Mouse (Mus musculus) kidney, embryonic 14.5 days (tissue): Measurements from ENCODE around the gene Jmjd1c. TPM values are rescaled to one million over a fixed set of nuclear protein-coding genes. Genes with fewer than 3 reads are reported as not detected.

Experiments
- ATAC-seq: fragments of 200-750 bp; cut with Nextera tagmentation; 2 replicates; pipeline ENCODE4 v1.8.0; 2017; ENCODE audit warnings: moderate number of reproducible peaks, mild to moderate bottlenecking, moderate TSS enrichment, moderate library complexity; ENCODE audit not compliant: low FRiP score, low TSS enrichment
- H3K27ac ChIP-seq: fragments of 300-500 bp; sonication (generic); 2 replicates; pipeline ENCODE4 v1.5.1; 2014; ENCODE audit warnings: low read depth, mild to moderate bottlenecking, low read length, moderate library complexity, mixed read lengths
- H3K27me3 ChIP-seq: fragments of 300-500 bp; sonication (generic); 2 replicates; pipeline ENCODE4 v1.6.1; 2014; ENCODE audit warnings: mild to moderate bottlenecking, low read length; ENCODE audit not compliant: control insufficient read depth, insufficient read depth
- H3K36me3 ChIP-seq: fragments of 300-500 bp; sonication (generic); 2 replicates; pipeline ENCODE4 v1.6.1; 2014; ENCODE audit warnings: low read length, mixed read lengths; ENCODE audit not compliant: control insufficient read depth, insufficient read depth
- H3K4me1 ChIP-seq: fragments of 300-500 bp; sonication (generic); 2 replicates; pipeline ENCODE4 v1.6.1; 2014; ENCODE audit warnings: low read length, mixed read lengths; ENCODE audit not compliant: control insufficient read depth, insufficient read depth
- H3K4me2 ChIP-seq: fragments of 300-500 bp; sonication (generic); replicated peaks from 2 replicates; pipeline ENCODE4 v1.6.1; 2014; ENCODE audit warnings: low read depth, mild to moderate bottlenecking, low read length
- H3K4me3 ChIP-seq: fragments of 300-500 bp; sonication (generic); 2 replicates; pipeline ENCODE4 v1.5.1; 2014; ENCODE audit warnings: mild to moderate bottlenecking, low read length
- H3K9ac ChIP-seq: fragments of 300-500 bp; sonication (generic); 2 replicates; pipeline ENCODE4 v1.6.1; 2014; ENCODE audit warnings: low read depth, mild to moderate bottlenecking, low read length, moderate library complexity
- H3K9me3 ChIP-seq: fragments of 300-500 bp; sonication (generic); 2 replicates; pipeline ENCODE4 v1.6.1; 2016; ENCODE audit warnings: low read length; ENCODE audit not compliant: control insufficient read depth
- WGBS: fragments of 180-500 bp; shearing (Covaris S2); extraction: QIAGEN DNeasy Blood & Tissue Kit; methylation state at CpG from one replicate; pipeline ENCODE4 v1.1.7; 2014; 5-methylcytosine and 5-hydroxymethylcytosine counted together
- polyA plus RNA-seq: library from polyadenylated mRNA; unstranded; fragments of >200 nt; fragmentation: Nextera tagmentation; extraction: Ambion mirVana; gene quantifications from 2 replicates; pipeline ENCODE4 v1.2.1, GENCODE M21; 2014

The Jmjd1c gene
- polyA plus RNA-seq, 1 experiment from 2014 or later, result 51.1 TPM

- Histone ChIP-seq H3K4me1 (no peaks in the 10 kb centered on the region), H3K27ac (no peak overlapping the region), H3K9me3 (no peaks in the 10 kb centered on the region), H3K27me3 (no peaks in the 10 kb centered on the region), H3K4me2 (no peak overlapping the region), H3K9ac (no peak overlapping the region), H3K36me3 (no peaks in the 10 kb centered on the region), H3K4me3 (no peak overlapping the region)
- ATAC-seq, result no peak
- WGBS, result 72% methylated on average over 4 of the region's 4 CpGs
Measured at GRCm38 (mm10) chr10:67209916-67210675, 114.2 kb downstream of the Jmjd1c start.

GRCm38 (mm10) chr10:67212031-67212430, 116.1 kb downstream of the Jmjd1c start:
- Histone ChIP-seq H3K27ac (no peak overlapping the region), H3K4me1 (no peaks in the 10 kb centered on the region), H3K27me3 (no peaks in the 10 kb centered on the region), H3K9me3 (no peaks in the 10 kb centered on the region), H3K36me3 (no peaks in the 10 kb centered on the region), H3K4me2 (no peak overlapping the region), H3K4me3 (no peak overlapping the region), H3K9ac (no peak overlapping the region)
- 0 out of 2 replicates have a peak, but pooled peaks have one; percentile 43 for ATAC-seq
- 77% methylated on average over 5 of the region's 5 CpGs for WGBS

- no peaks in the 10 kb centered on the region for H3K9me3 ChIP-seq
- H3K4me3 ChIP-seq, result no peak overlapping the region
- no peak overlapping the region for H3K4me2 ChIP-seq
- no peaks in the 10 kb centered on the region for H3K27me3 ChIP-seq
- H3K27ac ChIP-seq, result no peak overlapping the region
- peaks cover 3% of the 10 kb centered on the region; the same call in 1 of the 2 replicates for H3K36me3 ChIP-seq
- no peak for ATAC-seq
- no peak overlapping the region for H3K9ac ChIP-seq
- 57% methylated on average over 1 of the region's 1 CpGs for WGBS
- H3K4me1 ChIP-seq, result no peaks in the 10 kb centered on the region
Measured at GRCm38 (mm10) chr10:67213720-67214119, 117.8 kb downstream of the Jmjd1c start.

- 84% methylated on average over 4 of the region's 4 CpGs for WGBS
- no peak overlapping the region for H3K4me3 ChIP-seq
- H3K27ac ChIP-seq, result no peak overlapping the region
- no peak overlapping the region for H3K4me2 ChIP-seq
- no peak overlapping the region for H3K9ac ChIP-seq
- H3K36me3 ChIP-seq, result peaks cover 16% of the 10 kb centered on the region
- H3K9me3 ChIP-seq, result no peaks in the 10 kb centered on the region
- no peaks in the 10 kb centered on the region for H3K4me1 ChIP-seq
- no peak for ATAC-seq
- no peaks in the 10 kb centered on the region for H3K27me3 ChIP-seq
Measured at GRCm38 (mm10) chr10:67215133-67215532, 119.2 kb downstream of the Jmjd1c start.

GRCm38 (mm10) chr10:67216872-67217271, 120.9 kb downstream of the Jmjd1c start:
- 80% methylated on average over 3 of the region's 3 CpGs for WGBS
- no peaks in the 10 kb centered on the region for H3K9me3 ChIP-seq
- H3K9ac ChIP-seq, result no peak overlapping the region
- H3K4me1 ChIP-seq, result no peaks in the 10 kb centered on the region
- no peak for ATAC-seq
- no peak overlapping the region for H3K4me2 ChIP-seq
- H3K4me3 ChIP-seq, result no peak overlapping the region
- H3K27ac ChIP-seq, result no peak overlapping the region
- peaks cover 20% of the 10 kb centered on the region for H3K36me3 ChIP-seq
- H3K27me3 ChIP-seq, result no peaks in the 10 kb centered on the region

- Histone ChIP-seq H3K4me2 (no peak overlapping the region), H3K9ac (no peak overlapping the region), H3K27ac (no peak overlapping the region), H3K36me3 (peaks cover 23% of the 10 kb centered on the region), H3K27me3 (no peaks in the 10 kb centered on the region), H3K9me3 (no peaks in the 10 kb centered on the region), H3K4me3 (no peak overlapping the region), H3K4me1 (no peaks in the 10 kb centered on the region)
- 89% methylated on average over 18 of the region's 18 CpGs for WGBS
- ATAC-seq, result no peak
Measured at GRCm38 (mm10) chr10:67218873-67219565, 123.1 kb downstream of the Jmjd1c start.

GRCm38 (mm10) chr10:67220251-67220650, 124.3 kb downstream of the Jmjd1c start:
- WGBS, result 93% methylated on average over 4 of the region's 4 CpGs
- Histone ChIP-seq H3K9me3 (no peaks in the 10 kb centered on the region), H3K4me2 (no peak overlapping the region), H3K4me1 (no peaks in the 10 kb centered on the region), H3K4me3 (no peak overlapping the region), H3K36me3 (peaks cover 31% of the 10 kb centered on the region), H3K9ac (no peak overlapping the region), H3K27me3 (no peaks in the 10 kb centered on the region), H3K27ac (no peak overlapping the region)
- ATAC-seq, result no peak

- ATAC-seq, result no peak
- Histone ChIP-seq H3K27ac (no peak overlapping the region), H3K4me1 (no peaks in the 10 kb centered on the region), H3K4me2 (no peak overlapping the region), H3K36me3 (peaks cover 41% of the 10 kb centered on the region), H3K27me3 (no peaks in the 10 kb centered on the region), H3K9ac (no peak overlapping the region), H3K9me3 (no peaks in the 10 kb centered on the region), H3K4me3 (no peak overlapping the region)
- 37% methylated on average over 5 of the region's 5 CpGs for WGBS
Measured at GRCm38 (mm10) chr10:67221284-67221683, 125.4 kb downstream of the Jmjd1c start.

GRCm38 (mm10) chr10:67223942-67224341, 128.0 kb downstream of the Jmjd1c start:
- Histone ChIP-seq H3K36me3 (peaks cover 49% of the 10 kb centered on the region), H3K9ac (no peak overlapping the region), H3K27ac (no peak overlapping the region), H3K4me3 (no peak overlapping the region), H3K27me3 (no peaks in the 10 kb centered on the region), H3K4me2 (no peak overlapping the region), H3K9me3 (no peaks in the 10 kb centered on the region), H3K4me1 (no peaks in the 10 kb centered on the region)
- 67% methylated on average over 3 of the region's 4 CpGs for WGBS
- no peak for ATAC-seq
